Mouse (Mus musculus): Measurements from ENCODE around the gene Olfr692. TPM values are rescaled to one million over a fixed set of nuclear protein-coding genes. Genes with fewer than 3 reads are reported as not detected.

Olfr692 gene
- not detected in 2 replicates for polyA plus RNA-seq (2012; rRNA removed; ENCODE audit: low replicate concordance)

DNA sequence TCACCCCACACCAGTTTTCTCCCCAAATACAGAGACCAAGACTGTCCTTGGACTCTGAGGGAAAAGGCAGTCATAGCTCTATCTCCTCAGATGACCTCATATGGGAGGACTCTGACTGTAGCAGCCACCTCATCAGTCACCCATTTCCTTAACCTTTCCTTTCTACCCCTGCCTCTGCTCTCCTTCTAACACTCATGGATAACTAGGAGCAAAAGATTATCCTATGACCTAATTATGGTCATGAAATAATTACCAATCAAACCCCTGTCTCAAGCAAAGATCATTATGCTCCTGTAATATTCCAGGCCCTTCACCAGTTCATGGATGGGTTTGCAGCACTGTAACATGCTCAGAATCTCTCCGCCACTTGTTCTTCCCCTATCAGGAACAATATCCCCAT is at the start of gene Olfr692:
Gene Olfr692, plus strand, starts transcription at position 301 of the 400 bp plus-strand sequence.

GRCm38 (mm10) chr7:105334004-105334403 is 34.0 kb upstream of the Olfr692 start, which contains the start of gene Olfr690:
Gene Olfr690, minus strand, starts transcription at chr7:105334104.

GRCm38 (mm10) chr7:105342170-105342569 is 25.9 kb upstream of the Olfr692 start, which contains the start of gene Olfr691:
Gene Olfr691, minus strand, starts transcription at chr7:105342270.

DNA sequence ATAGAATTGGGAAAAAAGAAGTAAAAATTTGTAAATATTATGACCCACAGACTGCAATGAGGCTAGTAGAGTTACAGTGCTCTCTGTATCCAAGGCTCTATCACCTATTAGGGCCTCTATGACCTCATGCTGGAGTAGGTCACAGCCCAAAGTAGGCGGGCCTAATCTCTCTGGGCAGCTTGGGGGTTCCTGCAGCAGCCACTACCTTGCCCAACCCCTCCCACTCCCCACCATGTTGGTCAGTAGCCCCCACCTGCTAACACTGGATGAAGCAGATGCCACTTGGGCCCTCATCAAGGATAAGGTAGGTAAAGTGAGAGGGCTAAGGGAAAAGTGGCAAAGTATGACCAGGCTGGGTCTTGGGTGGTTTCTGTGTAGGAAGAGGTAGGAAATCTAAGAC is 6.8 kb downstream of the Olfr692 start, which contains the start of gene Gm5901:
Gene Gm5901, plus strand, starts transcription at position 173 of the 400 bp plus-strand sequence.

DNA sequence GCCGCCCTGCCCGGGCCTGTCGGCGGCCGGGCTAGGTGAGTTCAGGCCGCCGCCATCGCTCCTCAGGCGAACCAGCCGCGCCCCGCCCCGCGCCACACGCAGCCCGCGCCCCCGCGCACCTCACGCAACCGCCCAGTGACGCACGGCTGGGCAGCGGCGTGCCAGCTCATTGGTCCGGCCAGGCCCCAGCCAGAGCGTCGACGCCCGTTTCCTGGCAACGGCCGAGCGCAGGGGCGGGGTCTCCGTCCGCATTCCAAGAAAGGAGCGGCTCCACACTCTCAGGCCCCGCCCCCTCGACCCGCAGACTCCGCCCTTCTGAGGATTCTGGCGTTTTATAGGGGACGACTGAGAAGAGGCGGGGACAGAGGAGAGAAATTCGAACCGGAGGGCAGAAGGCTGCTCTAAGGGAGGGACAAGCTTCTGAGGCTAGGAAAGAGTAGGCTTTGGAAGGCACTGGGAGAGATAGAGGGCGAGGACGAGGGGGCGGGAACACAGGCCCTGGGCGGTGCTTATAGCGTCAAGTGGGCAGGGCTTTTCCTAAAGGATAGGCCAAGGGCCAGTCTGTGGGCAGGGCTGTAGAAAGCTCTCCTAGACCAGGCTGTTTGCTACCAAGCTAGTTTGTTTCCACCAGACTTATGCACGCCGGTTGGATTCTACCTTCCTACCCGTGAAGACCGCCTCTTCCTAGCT is 32.0 kb downstream of the Olfr692 start, which contains the start of gene Fam160a2:
Gene Fam160a2, minus strand, starts transcription at position 120 of the 690 bp plus-strand sequence.

GRCm38 (mm10) chr7:105404268-105404667 is 36.2 kb downstream of the Olfr692 start, which contains the start of gene Cnga4:
Gene Cnga4, plus strand, starts transcription at chr7:105404568.

Other genes starting within 250 kb of the Olfr692 start
- not detected in 2 replicates for gene Olfr683, start 221.2 kb upstream of the Olfr692 start, polyA plus RNA-seq (2012; rRNA removed; ENCODE audit: low replicate concordance)
- not detected in 2 replicates for gene Olfr684, start 204.6 kb upstream of the Olfr692 start, polyA plus RNA-seq (2012; rRNA removed; ENCODE audit: low replicate concordance)
- not detected in 2 replicates for gene Olfr685, start 182.2 kb upstream of the Olfr692 start, polyA plus RNA-seq (2012; rRNA removed; ENCODE audit: low replicate concordance)
- gene Olfr686, start 160.7 kb upstream of the Olfr692 start, polyA plus RNA-seq (2012; rRNA removed; ENCODE audit: low replicate concordance): not detected in 2 replicates
- gene Olfr688, start 80.1 kb upstream of the Olfr692 start, polyA plus RNA-seq (2012; rRNA removed; ENCODE audit: low replicate concordance): not detected in 2 replicates
- not detected in 2 replicates for gene Olfr689, start 57.1 kb upstream of the Olfr692 start, polyA plus RNA-seq (2012; rRNA removed; ENCODE audit: low replicate concordance)
- not detected in 2 replicates for gene Olfr690, start 34.1 kb upstream of the Olfr692 start, polyA plus RNA-seq (2012; rRNA removed; ENCODE audit: low replicate concordance)
- gene Olfr691, start 26.0 kb upstream of the Olfr692 start, polyA plus RNA-seq (2012; rRNA removed; ENCODE audit: low replicate concordance): not detected in 2 replicates
- gene Gm5901, start 6.8 kb downstream of the Olfr692 start, polyA plus RNA-seq (2012; rRNA removed; ENCODE audit: low replicate concordance): not detected in 2 replicates
- gene Fam160a2, start 31.8 kb downstream of the Olfr692 start, polyA plus RNA-seq (2012; rRNA removed; ENCODE audit: low replicate concordance): 59.1 and 65.1 TPM in 2 replicates
- gene Cnga4, start 36.3 kb downstream of the Olfr692 start, polyA plus RNA-seq (2012; rRNA removed; ENCODE audit: low replicate concordance): 0.27 and 0.30 TPM in 2 replicates
- gene Cckbr, start 57.5 kb downstream of the Olfr692 start, polyA plus RNA-seq (2012; rRNA removed; ENCODE audit: low replicate concordance): not detected in 2 replicates
- 92.9 and 226 TPM in 2 replicates for gene Cavin3, start 114.1 kb downstream of the Olfr692 start, polyA plus RNA-seq (2012; rRNA removed; ENCODE audit: low replicate concordance)
- 69.1 and 110 TPM in 2 replicates for gene Smpd1, start 186.1 kb downstream of the Olfr692 start, polyA plus RNA-seq (2012; rRNA removed; ENCODE audit: low replicate concordance)
- gene Apbb1, start 213.4 kb downstream of the Olfr692 start, polyA plus RNA-seq (2012; rRNA removed; ENCODE audit: low replicate concordance): 23.3 and 35.9 TPM in 2 replicates
- 1.1 and 13.0 TPM in 2 replicates for gene Hpx, start 231.9 kb downstream of the Olfr692 start, polyA plus RNA-seq (2012; rRNA removed; ENCODE audit: low replicate concordance)

Measured in mammary gland, adult 2 months (tissue).